Mouse (Mus musculus): ENCODE measurements around the gene Enox1. TPM values are rescaled to one million over a fixed set of nuclear protein-coding genes. Genes with fewer than 3 reads are reported as not detected.

Gene Enox1
- polyA plus RNA-seq, 1 experiment from 2014 or later, result 0.58 TPM

DNA sequence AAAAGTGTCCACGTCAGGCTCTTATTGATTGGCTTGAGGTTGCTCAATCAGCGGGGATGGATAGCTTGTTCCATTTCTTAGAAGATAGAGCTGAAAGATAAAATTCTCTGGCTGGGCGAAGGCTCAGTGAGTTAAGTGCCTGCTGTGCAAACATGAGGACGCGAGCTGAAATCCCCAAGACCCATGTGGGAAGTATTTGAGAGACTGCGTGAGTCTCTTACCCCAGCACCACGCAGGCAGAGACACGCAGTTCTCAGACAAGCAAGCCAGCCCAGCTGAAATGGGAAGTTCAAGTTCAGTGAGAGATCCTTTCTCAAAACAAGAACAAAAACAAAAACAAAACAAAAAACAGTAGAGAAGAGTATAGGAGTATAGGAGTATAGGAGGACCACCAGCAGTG, 54.3 kb downstream of the Enox1 start:
- Histone ChIP-seq H3K4me2 (no peak overlapping the region), H3K4me3 (no peak overlapping the region), H3K27ac (no peak overlapping the region), H3K9ac (no peak overlapping the region), H3K27me3 (replicated peaks) (no peaks in the 10 kb centered on the region), H3K4me1 (no peaks in the 10 kb centered on the region), H3K9me3 (replicated peaks) (no peaks in the 10 kb centered on the region), H3K36me3 (no peaks in the 10 kb centered on the region)
- no peak for ATAC-seq
- 67% methylated on average over 8 of the region's 8 CpGs for WGBS (ENCODE audit: insufficient replicate concordance)

DNA sequence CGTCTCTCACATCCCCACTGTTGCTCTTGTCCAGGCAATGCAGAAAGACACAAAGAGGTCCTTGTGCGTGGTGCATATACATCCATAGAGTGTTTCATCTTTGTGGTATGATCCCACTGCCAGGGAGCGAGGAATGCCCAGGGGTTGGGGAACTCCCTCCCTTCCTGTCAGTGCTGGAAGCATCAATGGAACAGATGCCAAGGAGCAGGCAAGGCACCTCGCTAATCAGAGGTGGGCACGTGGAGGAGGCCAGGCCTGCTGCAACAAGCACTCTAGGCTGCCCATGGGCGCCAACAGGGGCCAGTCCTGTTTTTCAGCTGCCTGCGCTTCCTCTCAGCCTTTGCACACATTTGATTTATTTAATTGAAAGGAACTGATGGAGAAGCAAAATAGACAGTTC, 56.6 kb downstream of the Enox1 start:
- Histone ChIP-seq H3K9ac (no peak overlapping the region), H3K27me3 (replicated peaks) (no peaks in the 10 kb centered on the region), H3K9me3 (replicated peaks) (no peaks in the 10 kb centered on the region), H3K4me1 (no peaks in the 10 kb centered on the region), H3K36me3 (no peaks in the 10 kb centered on the region), H3K27ac (no peak overlapping the region), H3K4me3 (no peak overlapping the region), H3K4me2 (no peak overlapping the region)
- no peak for ATAC-seq
- 59% methylated on average over 7 of the region's 7 CpGs for WGBS (ENCODE audit: insufficient replicate concordance)

DNA sequence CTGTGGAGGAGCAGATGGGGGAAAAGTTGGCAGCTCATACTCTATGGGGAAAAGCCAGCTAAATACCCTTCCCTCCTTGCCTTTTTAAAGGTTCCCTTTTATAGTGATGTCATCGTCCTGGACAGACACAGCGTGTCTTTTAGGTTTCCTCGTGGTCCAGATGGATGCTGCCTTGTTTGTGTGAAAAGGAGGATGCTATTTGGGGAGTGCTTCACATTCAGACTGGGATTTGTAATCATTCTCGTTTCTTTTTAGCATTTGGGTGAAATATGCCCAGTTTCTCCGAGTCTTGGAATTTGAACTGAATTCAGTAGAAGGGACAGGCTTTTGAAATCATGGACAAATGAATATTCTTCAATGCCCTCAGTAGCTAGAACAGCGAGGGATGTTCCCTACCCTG, 58.3 kb downstream of the Enox1 start:
- Histone ChIP-seq H3K27me3 (replicated peaks) (no peaks in the 10 kb centered on the region), H3K27ac (no peak overlapping the region), H3K36me3 (no peaks in the 10 kb centered on the region), H3K9me3 (replicated peaks) (no peaks in the 10 kb centered on the region), H3K4me1 (no peaks in the 10 kb centered on the region), H3K9ac (no peak overlapping the region), H3K4me2 (no peak overlapping the region), H3K4me3 (no peak overlapping the region)
- no peak for ATAC-seq
- WGBS (ENCODE audit: insufficient replicate concordance), result 63% methylated on average over 6 of the region's 6 CpGs

DNA sequence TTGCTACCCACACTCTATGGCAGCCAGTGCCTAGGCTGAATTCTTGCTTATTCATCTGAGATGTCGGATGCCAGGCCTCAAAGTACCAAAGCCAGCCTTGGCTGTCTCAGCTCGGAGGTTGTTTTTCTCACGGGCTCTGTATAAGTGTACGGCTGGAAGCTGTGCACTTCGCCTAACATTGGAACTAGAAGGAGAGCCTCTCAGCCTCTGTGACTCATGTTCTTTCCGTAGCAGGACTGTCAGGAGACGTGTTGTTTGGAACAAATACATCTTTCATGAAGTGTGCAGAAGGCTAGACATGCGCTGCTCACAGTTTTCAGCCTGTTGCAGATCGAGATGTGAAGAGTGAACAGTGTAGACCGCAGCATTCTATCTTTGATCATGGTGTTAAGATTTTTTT, 68.8 kb downstream of the Enox1 start:
- Histone ChIP-seq H3K9ac (no peak overlapping the region), H3K4me3 (no peak overlapping the region), H3K9me3 (replicated peaks) (no peaks in the 10 kb centered on the region), H3K27me3 (replicated peaks) (no peaks in the 10 kb centered on the region), H3K27ac (no peak overlapping the region), H3K36me3 (no peaks in the 10 kb centered on the region), H3K4me2 (no peak overlapping the region), H3K4me1 (no peaks in the 10 kb centered on the region)
- no peak for ATAC-seq
- 74% methylated on average over 10 of the region's 10 CpGs for WGBS (ENCODE audit: insufficient replicate concordance)

DNA sequence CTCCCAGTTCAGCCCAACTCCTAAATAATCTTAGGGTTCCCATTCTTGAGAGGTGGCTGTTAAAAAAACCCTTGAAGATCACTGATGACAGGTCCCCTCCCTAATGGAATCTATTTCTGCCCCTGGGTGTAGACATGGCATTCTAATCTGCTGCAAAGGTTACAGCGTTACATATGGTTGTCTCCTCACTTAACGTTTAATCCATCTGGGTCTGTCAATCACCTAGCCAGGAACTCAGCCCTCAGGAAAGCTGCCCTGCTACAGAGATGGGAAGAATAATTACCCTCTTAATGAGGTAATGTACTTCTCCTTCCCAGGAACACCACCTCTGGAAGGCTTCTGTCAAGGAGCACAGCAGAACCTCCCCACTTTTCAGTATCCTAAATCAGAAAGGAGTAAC, 82.2 kb downstream of the Enox1 start:
- WGBS (ENCODE audit: insufficient replicate concordance), result 70% methylated on average over 2 of the region's 2 CpGs
- Histone ChIP-seq H3K36me3 (no peaks in the 10 kb centered on the region), H3K4me3 (no peak overlapping the region), H3K27ac (no peak overlapping the region), H3K4me2 (no peak overlapping the region), H3K9me3 (replicated peaks) (no peaks in the 10 kb centered on the region), H3K9ac (no peak overlapping the region), H3K27me3 (replicated peaks) (no peaks in the 10 kb centered on the region), H3K4me1 (no peaks in the 10 kb centered on the region)
- no peak for ATAC-seq

DNA sequence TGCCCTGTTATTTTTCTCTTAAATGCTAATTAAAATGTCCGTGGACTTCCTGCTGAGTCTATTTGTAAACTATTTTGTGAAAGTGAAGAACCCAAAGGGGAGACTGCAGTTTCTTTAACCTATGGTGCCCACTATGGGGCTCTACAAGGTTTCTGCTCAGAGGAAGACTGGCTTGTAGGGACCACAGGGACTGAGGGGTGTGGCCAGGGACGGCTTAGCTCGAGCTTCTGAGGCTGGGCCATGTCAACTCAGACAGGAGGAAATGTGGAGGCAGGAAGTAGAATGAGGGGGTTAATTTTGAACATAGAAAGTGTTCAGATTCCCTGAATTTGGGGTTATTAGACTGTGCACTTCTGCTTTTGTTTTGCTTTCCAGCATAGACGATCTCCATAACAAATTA, 82.8 kb downstream of the Enox1 start:
- H3K36me3 ChIP-seq, result no peaks in the 10 kb centered on the region
- H3K4me1 ChIP-seq, result no peaks in the 10 kb centered on the region
- no peak overlapping the region for H3K9ac ChIP-seq
- no peak for ATAC-seq
- H3K27me3 ChIP-seq (replicated peaks), result no peaks in the 10 kb centered on the region
- no peak overlapping the region for H3K4me3 ChIP-seq
- WGBS (ENCODE audit: insufficient replicate concordance), result 38% methylated on average over 4 of the region's 4 CpGs
- H3K4me2 ChIP-seq, result no peak overlapping the region
- H3K27ac ChIP-seq, result no peak overlapping the region
- H3K9me3 ChIP-seq (replicated peaks), result no peaks in the 10 kb centered on the region

DNA sequence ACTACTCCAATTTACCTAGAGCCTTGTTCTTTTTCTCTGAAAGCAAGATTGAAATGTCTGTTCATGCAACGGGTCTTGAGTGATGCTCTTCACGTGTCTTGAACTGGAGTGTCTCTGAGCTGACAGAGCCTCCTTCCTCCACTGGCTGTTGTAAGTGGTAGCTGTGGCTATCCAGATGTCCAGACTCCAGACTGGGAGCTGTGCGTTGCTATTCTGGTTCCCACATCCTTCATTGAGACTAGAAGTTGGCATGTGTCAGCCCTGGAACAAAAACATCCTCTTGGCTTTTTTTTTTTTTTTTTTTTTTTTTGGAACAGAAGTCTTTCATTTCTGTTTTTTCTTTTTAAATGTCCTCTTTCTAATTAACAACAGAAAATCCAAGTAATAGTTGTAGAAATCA, 90.4 kb downstream of the Enox1 start:
- Histone ChIP-seq H3K4me1 (no peaks in the 10 kb centered on the region), H3K27me3 (replicated peaks) (no peaks in the 10 kb centered on the region), H3K27ac (no peak overlapping the region), H3K4me3 (no peak overlapping the region), H3K9me3 (replicated peaks) (no peaks in the 10 kb centered on the region), H3K9ac (no peak overlapping the region), H3K36me3 (no peaks in the 10 kb centered on the region), H3K4me2 (no peak overlapping the region)
- WGBS (ENCODE audit: insufficient replicate concordance), result 71% methylated on average over 3 of the region's 3 CpGs
- no peak for ATAC-seq

DNA sequence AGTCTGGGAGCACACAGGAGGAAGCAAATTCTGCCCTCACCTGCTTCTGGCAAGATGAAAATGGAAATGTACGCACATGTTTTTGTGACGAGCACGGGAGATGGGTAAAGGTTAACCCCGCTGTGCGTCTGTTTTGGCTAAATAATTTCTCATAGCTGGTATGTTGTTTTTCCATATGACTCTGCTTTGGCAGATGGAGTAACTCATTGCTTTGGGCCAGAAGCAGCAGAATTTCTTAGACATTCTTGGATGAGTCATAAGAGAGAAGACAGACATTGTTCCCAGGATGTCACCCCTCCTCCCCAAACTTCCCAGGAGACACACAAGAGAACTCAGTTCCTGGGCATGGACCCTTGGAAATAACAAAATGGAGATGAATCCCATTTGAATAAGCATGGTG, 91.9 kb downstream of the Enox1 start:
- no peak overlapping the region for H3K4me2 ChIP-seq
- H3K27me3 ChIP-seq (replicated peaks), result no peaks in the 10 kb centered on the region
- no peaks in the 10 kb centered on the region for H3K36me3 ChIP-seq
- WGBS (ENCODE audit: insufficient replicate concordance), result 85% methylated on average over 5 of the region's 5 CpGs
- ATAC-seq, result no peak
- no peak overlapping the region for H3K4me3 ChIP-seq
- H3K27ac ChIP-seq, result no peak overlapping the region
- no peaks in the 10 kb centered on the region for H3K9me3 ChIP-seq (replicated peaks)
- no peaks in the 10 kb centered on the region for H3K4me1 ChIP-seq
- no peak overlapping the region for H3K9ac ChIP-seq

DNA sequence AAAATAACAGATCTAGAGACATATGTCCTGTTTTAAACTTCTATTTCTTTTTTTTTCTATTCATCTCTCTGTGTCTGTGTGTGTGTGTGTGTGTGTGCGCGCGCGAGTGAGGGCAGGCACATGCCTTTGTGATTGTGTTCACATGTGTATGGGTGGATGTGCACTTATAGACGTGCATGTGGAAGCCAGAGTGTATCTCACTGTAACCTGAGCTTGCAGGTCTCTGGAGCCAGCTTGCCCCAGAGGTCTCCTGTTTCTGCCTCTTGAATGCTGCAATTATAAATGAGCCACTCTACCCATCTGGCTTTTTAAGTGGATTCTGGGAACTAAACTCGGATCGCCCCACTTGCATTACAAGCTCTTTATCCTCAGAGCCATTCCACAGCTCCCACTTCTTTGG, 92.4 kb downstream of the Enox1 start:
- Histone ChIP-seq H3K36me3 (no peaks in the 10 kb centered on the region), H3K4me1 (no peaks in the 10 kb centered on the region)

DNA sequence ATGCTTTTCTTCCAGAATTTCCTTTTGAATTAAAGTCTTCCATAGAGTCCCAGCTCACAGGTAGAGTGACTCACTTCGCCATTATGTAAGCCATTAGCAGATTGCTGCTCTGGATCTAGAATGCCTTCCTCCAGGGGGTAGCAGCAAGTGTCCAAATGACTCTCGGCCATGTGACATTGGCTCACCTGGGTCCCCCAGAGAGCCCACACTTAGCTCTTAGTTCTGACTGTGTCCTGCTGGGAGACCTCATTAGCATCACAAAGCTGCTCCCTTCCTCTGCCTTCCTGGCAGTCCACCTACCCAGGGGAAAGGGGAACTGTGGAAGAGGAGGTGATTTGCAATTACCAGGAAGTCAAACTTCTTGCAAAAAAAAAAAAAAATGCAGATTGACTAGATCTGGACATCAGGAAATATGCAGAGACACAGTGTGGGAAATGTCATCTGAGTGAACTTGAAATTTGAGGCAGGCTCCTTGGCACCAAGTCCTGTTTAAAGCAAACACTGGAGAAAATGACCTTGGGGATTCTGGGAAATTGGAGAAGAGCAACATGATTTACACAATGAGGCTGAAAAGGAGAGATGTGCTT, 94.2 kb downstream of the Enox1 start:
- Histone ChIP-seq H3K36me3 (no peaks in the 10 kb centered on the region), H3K4me2 (no peak overlapping the region), H3K4me1 (no peaks in the 10 kb centered on the region), H3K27me3 (replicated peaks) (no peaks in the 10 kb centered on the region), H3K9ac (no peak overlapping the region), H3K27ac (no peak overlapping the region), H3K9me3 (replicated peaks) (no peaks in the 10 kb centered on the region), H3K4me3 (no peak overlapping the region)
- WGBS (ENCODE audit: insufficient replicate concordance), result 43% methylated on average over 2 of the region's 2 CpGs
- ATAC-seq, result no peak

More for the DNA sequence above, 92.4 kb downstream of the Enox1 start:
- Histone ChIP-seq H3K4me2 (no peak overlapping the region), H3K27me3 (replicated peaks) (no peaks in the 10 kb centered on the region), H3K9ac (no peak overlapping the region), H3K4me3 (no peak overlapping the region), H3K9me3 (replicated peaks) (no peaks in the 10 kb centered on the region), H3K27ac (no peak overlapping the region)
- ATAC-seq, result no peak
- WGBS (ENCODE audit: insufficient replicate concordance), result 71% methylated on average over 7 of the region's 7 CpGs

DNA sequence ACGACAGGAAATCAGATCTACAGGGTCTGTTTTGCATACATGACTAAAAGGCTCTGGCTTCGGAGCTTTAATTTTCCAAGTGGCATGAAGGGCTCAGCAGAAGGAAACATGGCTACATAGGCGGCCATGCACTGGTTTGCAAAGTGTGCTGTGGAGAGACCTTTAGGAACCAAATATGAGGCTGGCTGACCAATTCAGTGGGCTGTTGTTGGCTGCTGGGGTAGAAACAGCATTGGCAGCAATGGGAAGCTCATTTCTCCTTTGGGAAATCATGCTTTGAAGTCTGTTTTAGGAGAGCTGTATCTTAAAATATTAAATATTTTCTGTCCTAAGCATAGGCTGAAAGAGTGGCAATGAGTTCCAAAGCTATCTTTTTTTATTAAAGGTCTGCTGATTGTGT, 98.6 kb downstream of the Enox1 start:
- no peaks in the 10 kb centered on the region for H3K27me3 ChIP-seq (replicated peaks)
- no peak overlapping the region for H3K9ac ChIP-seq
- no peaks in the 10 kb centered on the region for H3K9me3 ChIP-seq (replicated peaks)
- H3K4me1 ChIP-seq, result no peaks in the 10 kb centered on the region
- WGBS (ENCODE audit: insufficient replicate concordance), result 48% methylated on average over 3 of the region's 3 CpGs
- no peaks in the 10 kb centered on the region for H3K36me3 ChIP-seq
- no peak for ATAC-seq
- H3K4me2 ChIP-seq, result no peak overlapping the region
- H3K4me3 ChIP-seq, result no peak overlapping the region
- H3K27ac ChIP-seq, result no peak overlapping the region

DNA sequence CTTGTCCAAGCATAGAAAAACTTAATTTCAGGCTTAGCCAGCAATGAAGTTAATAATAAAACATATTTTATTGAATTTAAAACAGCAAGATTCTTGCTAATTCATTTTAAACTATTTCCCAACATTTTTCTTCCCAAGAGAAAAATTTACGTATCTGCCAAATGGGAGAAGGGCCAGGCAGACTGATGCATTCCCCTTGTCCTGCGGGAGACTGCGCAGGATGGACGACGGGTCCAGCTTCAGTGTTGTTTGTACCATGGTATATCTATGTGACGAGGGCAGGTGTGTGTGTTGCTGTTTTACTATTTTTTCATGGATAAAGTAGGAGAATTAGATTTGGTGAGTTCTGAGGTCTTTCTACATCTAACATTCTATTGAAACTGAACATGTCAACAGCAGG, 99.1 kb downstream of the Enox1 start:
- no peaks in the 10 kb centered on the region for H3K27me3 ChIP-seq (replicated peaks)
- no peaks in the 10 kb centered on the region for H3K9me3 ChIP-seq (replicated peaks)
- no peak overlapping the region for H3K27ac ChIP-seq
- no peak overlapping the region for H3K4me2 ChIP-seq
- no peaks in the 10 kb centered on the region for H3K4me1 ChIP-seq
- H3K36me3 ChIP-seq, result no peaks in the 10 kb centered on the region
- WGBS (ENCODE audit: insufficient replicate concordance), result 75% methylated on average over 6 of the region's 6 CpGs
- no peak overlapping the region for H3K9ac ChIP-seq
- no peak overlapping the region for H3K4me3 ChIP-seq
- ATAC-seq, result no peak

DNA sequence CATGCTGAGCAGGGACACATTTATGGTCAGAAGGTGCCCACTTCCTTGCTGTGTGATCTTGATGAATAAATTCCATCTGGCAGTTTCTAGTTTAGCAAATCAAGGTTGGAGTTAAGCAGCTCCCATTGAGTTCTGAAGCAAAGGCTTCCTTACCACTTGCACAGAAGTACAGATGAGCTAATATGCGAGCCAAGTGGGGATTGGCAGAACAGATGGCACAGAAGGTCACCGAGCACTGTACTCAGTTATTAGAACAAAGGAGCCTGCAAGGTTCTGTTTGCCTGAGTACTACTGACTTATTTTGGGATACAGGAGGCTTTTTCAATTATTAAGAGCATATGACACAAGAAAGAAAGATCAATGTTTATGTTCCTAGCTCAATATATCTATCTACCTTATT, 100.4 kb downstream of the Enox1 start:
- no peak overlapping the region for H3K9ac ChIP-seq
- no peak overlapping the region for H3K4me3 ChIP-seq
- no peaks in the 10 kb centered on the region for H3K27me3 ChIP-seq (replicated peaks)
- no peaks in the 10 kb centered on the region for H3K9me3 ChIP-seq (replicated peaks)
- no peak overlapping the region for H3K4me2 ChIP-seq
- ATAC-seq, result no peak
- H3K27ac ChIP-seq, result no peak overlapping the region
- H3K36me3 ChIP-seq, result no peaks in the 10 kb centered on the region
- WGBS (ENCODE audit: insufficient replicate concordance), result 54% methylated on average over 2 of the region's 2 CpGs
- no peaks in the 10 kb centered on the region for H3K4me1 ChIP-seq

Measured in liver, embryonic 12.5 days (tissue).